Mouse (Mus musculus): ENCODE measurements around the gene Grk3.

GRCm38 (mm10) chr5:112892411-112892810 is 123.2 kb downstream of the Grk3 start:
- TF ChIP-seq CTCF (IDR thresholded peaks at IDR 0.05; ENCODE audit: low read depth) (no peak), EP300 (IDR thresholded peaks at IDR 0.05; ENCODE audit: low read depth) (no peak)

Data from liver, embryonic 14.5 days (tissue).